Mouse (Mus musculus) left cerebral cortex, postnatal 10 days (tissue): ENCODE measurements around the gene Igsf23. TPM values are rescaled to one million over a fixed set of nuclear protein-coding genes. Genes with fewer than 3 reads are reported as not detected.
"Not testable (repeated sequence)": the region's sequence is repeated elsewhere in the genome, so short reads cannot be mapped to it uniquely, and the experiment has no call there.

Source experiments
- DNase-seq, 2 experiments: peaks; one replicate each; pipeline ENCODE4 v3.0.0; 2021 to 2022; ENCODE audit warnings: low spot score in 2 of 2, mixed read lengths in 1 of 2; ENCODE audit errors: extremely low spot score in 1 of 2
- intact Hi-C: fragments of 180-260 bp; cut with DNase I; formaldehyde crosslinking; loops from one replicate; pipeline ENCODE4 v1.15.1; 2025
- total RNA-seq, 2 experiments: library from RNA; stranded (reverse); gene quantifications; 2 replicates each; pipeline ENCODE4 v1.2.3; 2021

The Igsf23 gene
- total RNA-seq, 2 experiments from 2014 or later = not detected

GRCm38 (mm10) chr7:19939555-19940235 is 10.9 kb downstream of the Igsf23 start:
- peak in 1 of 2 experiments; percentile 89 for DNase-seq
- intact Hi-C loops = no loop called here

DNA sequence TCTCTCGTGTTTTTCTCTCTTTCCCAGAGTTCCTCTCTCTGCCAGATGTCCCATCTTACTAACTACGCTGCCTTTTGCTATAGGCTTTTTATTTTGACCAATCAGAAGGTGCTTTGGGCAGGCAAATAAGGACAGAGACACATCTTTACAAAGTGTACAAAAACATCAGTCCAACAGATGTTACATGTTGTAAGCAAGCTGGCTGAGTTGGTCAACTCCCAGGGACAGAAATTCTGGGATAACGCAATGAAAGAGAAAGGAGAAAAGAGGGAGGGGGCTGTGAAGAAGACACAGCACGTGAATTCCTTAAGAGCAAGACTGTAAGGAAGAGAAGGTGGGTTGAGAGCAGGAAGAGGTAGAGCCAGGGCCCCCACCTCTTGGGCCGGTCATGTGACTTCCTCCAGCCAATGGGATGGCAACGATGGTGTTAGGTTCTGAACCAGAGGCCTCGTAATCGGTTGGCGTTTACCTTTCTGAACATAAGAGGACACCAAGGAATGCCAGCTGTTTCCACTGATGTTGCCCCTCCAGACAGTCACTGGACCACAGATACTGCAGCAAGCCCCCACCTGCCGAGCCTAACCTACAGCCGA is 13.2 kb downstream of the Igsf23 start:
- intact Hi-C loops = no loop called here
- DNase-seq = no peak

DNA sequence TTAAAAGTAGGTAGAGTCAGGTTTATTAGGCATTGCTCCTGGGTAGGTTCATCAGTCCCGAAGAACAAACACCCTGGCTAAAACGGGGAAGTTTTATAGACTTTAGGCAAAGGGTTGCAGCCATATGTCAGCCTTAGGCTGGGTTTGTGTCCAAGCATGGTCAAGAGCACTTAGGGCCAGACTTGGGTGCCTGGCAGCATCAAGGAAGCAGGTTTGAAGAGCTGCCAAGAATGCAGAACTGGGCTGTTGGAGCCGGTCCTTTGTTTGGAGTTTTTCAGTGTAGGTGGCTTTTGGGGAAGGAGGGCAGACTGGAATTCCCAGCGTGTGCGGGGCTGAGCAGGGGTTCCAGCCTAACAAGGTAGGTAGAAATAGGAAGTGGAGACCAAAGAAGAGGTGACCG is 14.6 kb downstream of the Igsf23 start:
- DNase-seq = no peak
- intact Hi-C loops = no loop called here

- DNase-seq = no peak
- intact Hi-C loops = no loop called here
Observed at GRCm38 (mm10) chr7:19935171-19935751, 15.3 kb downstream of the Igsf23 start.

GRCm38 (mm10) chr7:19932877-19933809 is 17.4 kb downstream of the Igsf23 start:
- peak; percentile 54 to 83 for DNase-seq
- intact Hi-C loops = no loop called here

DNA sequence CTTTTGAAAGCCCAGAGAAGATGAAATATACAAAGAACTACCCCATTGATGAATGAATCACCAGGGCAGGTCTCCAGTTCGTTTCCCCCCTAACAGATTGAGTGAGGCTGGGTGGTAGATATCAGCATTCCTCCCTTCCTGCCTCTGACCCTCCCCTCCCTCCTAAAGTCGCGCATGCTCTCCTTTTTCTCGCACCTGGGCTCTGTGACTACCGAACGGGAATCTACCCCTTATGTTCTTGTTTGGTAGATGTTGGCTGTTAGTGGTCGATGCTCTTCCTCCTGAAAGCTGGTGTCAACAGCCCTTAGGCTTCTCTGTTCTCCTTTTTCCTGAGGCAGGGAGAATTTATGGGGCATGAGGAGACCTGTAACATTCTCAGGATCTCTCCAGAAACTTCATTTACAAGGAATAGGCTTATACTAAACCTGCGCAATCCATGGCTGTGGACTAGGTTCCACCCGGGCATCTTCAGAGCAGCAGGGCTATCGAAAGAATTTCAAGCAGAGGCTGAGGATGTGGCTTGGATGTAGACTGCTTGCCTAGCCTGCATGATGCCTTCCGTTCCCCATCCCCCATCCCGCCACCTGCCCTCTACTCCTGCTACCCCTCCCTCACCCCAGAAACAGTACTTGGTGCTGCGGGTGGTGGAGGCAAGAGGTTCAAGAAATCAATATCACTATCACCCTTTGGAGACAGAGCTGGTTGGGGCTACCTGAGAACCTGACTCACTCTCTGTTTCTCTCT is 18.3 kb downstream of the Igsf23 start:
- intact Hi-C loops = no loop called here
- DNase-seq = peak in 1 of 2 experiments; percentile 57

DNA sequence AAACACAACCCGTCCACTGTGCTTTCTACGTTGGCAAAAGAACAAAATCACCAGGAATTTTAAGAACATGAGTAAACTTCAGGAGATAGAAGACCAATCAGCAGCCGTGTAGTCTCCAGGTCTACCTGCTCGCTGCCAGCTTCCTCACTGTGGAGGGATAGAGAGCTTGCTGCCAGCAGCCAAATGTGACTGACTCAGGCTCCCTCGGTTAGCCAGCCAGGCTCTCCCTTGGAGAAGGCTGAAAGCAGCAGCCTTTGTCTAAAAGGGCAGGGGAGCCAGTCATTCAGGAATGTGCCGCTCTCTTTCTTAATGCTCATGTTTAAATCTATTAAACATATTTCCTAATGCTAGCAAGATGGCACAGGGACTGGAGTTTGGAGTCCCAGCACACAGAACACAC is 20.1 kb downstream of the Igsf23 start:
- DNase-seq, intact Hi-C loops: not testable (repeated sequence)

GRCm38 (mm10) chr7:19928486-19928885 is 22.1 kb downstream of the Igsf23 start:
- DNase-seq = no peak
- intact Hi-C loops = no loop called here

DNA sequence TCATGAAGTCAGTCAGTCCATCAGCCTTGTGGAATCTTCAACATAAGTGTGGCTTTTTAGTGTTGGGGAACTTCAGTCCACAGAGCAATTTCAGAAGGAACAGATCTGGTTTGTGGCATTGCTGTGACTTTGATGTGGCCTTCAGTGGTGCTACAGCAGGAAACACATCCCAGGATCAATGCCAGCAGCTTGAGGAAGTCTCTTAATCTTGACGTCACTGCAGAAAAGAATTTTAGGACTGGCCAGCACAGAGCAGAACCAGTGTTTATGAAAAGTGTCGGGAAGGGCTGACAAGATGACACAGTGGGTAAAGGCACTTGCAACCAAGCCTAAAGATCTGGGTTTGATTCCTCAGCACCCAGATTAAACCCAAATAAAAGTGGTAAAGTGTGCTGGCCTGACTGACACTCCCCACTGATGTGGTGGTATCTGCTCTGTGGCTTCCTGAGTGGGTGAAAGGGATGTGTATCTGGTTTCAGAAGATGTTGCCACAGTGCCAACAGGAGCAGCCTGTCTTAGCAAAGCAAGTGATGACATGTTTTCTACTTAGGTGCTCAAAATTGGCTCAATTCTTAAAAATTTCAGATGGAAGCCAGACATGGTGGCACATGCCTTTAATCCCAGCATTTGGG is 23.6 kb downstream of the Igsf23 start:
- intact Hi-C loops = no loop called here

DNA sequence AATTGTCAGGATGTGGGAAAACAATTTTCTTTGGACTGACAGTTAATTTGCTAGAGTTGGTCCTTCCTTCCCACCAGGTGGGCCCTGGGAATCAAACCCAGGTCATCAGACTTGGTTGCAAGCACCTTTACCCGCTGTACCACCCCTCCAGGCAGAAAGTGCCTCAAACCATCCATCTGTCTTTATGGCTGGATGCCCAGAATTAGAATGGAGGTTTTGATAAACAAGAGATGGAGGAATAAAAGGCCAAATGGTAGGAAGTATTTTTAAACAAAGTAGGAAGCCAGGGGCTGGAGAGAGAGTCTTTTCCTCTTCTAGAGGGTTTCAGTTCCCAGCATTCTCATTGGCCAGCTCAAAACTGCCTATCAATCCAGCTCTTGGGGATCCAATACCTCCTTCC is 25.2 kb downstream of the Igsf23 start:
- DNase-seq = no peak
- intact Hi-C loops = no loop called here

More for the DNA sequence above, 23.6 kb downstream of the Igsf23 start:
- no peak for DNase-seq

DNA sequence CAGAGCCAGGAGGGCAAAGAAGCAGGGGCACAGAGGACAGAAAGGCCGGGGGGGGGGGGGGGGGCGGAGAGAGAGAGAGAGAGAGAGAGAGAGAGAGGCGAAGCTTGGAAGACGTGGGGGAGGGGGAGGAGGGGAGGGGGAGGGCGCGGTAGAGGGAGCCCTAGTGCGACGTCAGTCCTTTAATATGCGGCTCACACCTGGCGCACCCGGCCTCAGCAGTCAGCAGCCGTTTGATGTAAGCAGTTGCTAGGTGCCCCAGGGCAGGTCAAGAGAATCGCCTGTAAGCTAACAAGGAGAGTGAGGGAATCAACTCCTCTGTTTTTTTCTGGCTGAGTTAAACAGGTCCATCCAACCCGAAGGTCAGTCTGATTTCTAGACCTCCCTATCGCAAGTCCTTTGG is 26.8 kb downstream of the Igsf23 start:
- intact Hi-C loops = no loop called here
- no peak for DNase-seq

- intact Hi-C loops = no loop called here
- peak in 1 of 2 experiments; percentile 9 for DNase-seq
Observed at GRCm38 (mm10) chr7:19923354-19923753, 27.2 kb downstream of the Igsf23 start.

GRCm38 (mm10) chr7:19920506-19921261 is 29.9 kb downstream of the Igsf23 start, which contains the start of gene Pvr:
Pvr (minus strand) TSS chr7:19921160.
- intact Hi-C loops = no loop called here
- DNase-seq = peak; percentile 57 to 87

GRCm38 (mm10) chr7:19920166-19920505 is 30.4 kb downstream of the Igsf23 start:
- DNase-seq = no peak
- intact Hi-C loops = no loop called here

GRCm38 (mm10) chr7:19914558-19914957 is 36.0 kb downstream of the Igsf23 start:
- intact Hi-C loops = no loop called here
- peak in 1 of 2 experiments; percentile 12 for DNase-seq

GRCm38 (mm10) chr7:19911695-19912524 is 38.6 kb downstream of the Igsf23 start:
- peak in 1 of 2 experiments; percentile 21 for DNase-seq
- intact Hi-C loops = loop anchor here (2.0 kb wide), 1 partner anchor 45 kb away; no protein-coding TSS in a partner anchor

GRCm38 (mm10) chr7:19911292-19911658 is 39.3 kb downstream of the Igsf23 start:
- intact Hi-C loops = loop anchor here (2.0 kb wide), 1 partner anchor 46 kb away; no protein-coding TSS in a partner anchor
- DNase-seq = peak in 1 of 2 experiments; percentile 11
